Mouse (Mus musculus): ENCODE measurements around the gene Fhl2.

Fhl2 gene

GRCm38 (mm10) chr1:43196661-43197241 lies at the start of gene Fhl2:
Gene Fhl2 (minus strand): TSS chr1:43196984.
- no peak for DNase-seq (ENCODE audit: low spot score)

- no peak for DNase-seq (ENCODE audit: low spot score)
Measured at GRCm38 (mm10) chr1:43245014-43245413, 48.2 kb upstream of the Fhl2 start.

- no peak for DNase-seq (ENCODE audit: low spot score)
Measured at GRCm38 (mm10) chr1:43241208-43241607, 44.4 kb upstream of the Fhl2 start.

GRCm38 (mm10) chr1:43239796-43240313 lies 43.1 kb upstream of the Fhl2 start:
- DNase-seq (ENCODE audit: low spot score) = no peak

GRCm38 (mm10) chr1:43238471-43238870 lies 41.7 kb upstream of the Fhl2 start:
- no peak for DNase-seq (ENCODE audit: low spot score)

- no peak for DNase-seq (ENCODE audit: low spot score)
Measured at GRCm38 (mm10) chr1:43237360-43238235, 40.8 kb upstream of the Fhl2 start.

GRCm38 (mm10) chr1:43225531-43226151 lies 28.9 kb upstream of the Fhl2 start:
- no peak for DNase-seq (ENCODE audit: low spot score)

- no peak for DNase-seq (ENCODE audit: low spot score)
Measured at GRCm38 (mm10) chr1:43224943-43225342, 28.2 kb upstream of the Fhl2 start.

GRCm38 (mm10) chr1:43224171-43224570 lies 27.4 kb upstream of the Fhl2 start:
- DNase-seq (ENCODE audit: low spot score) = no peak

GRCm38 (mm10) chr1:43223097-43223496 lies 26.3 kb upstream of the Fhl2 start:
- no peak for DNase-seq (ENCODE audit: low spot score)

- DNase-seq (ENCODE audit: low spot score) = no peak
Measured at GRCm38 (mm10) chr1:43218016-43218680, 21.4 kb upstream of the Fhl2 start.

GRCm38 (mm10) chr1:43215601-43216000 lies 18.8 kb upstream of the Fhl2 start:
- no peak for DNase-seq (ENCODE audit: low spot score)

- no peak for DNase-seq (ENCODE audit: low spot score)
Measured at GRCm38 (mm10) chr1:43211274-43211673, 14.5 kb upstream of the Fhl2 start.

GRCm38 (mm10) chr1:43210285-43210684 lies 13.5 kb upstream of the Fhl2 start:
- DNase-seq (ENCODE audit: low spot score) = no peak

GRCm38 (mm10) chr1:43207147-43207546 lies 10.4 kb upstream of the Fhl2 start:
- DNase-seq (ENCODE audit: low spot score) = no peak

- no peak for DNase-seq (ENCODE audit: low spot score)
Measured at GRCm38 (mm10) chr1:43203282-43203681, 6.5 kb upstream of the Fhl2 start.

- no peak for DNase-seq (ENCODE audit: low spot score)
Measured at GRCm38 (mm10) chr1:43202226-43202625, 5.4 kb upstream of the Fhl2 start.

GRCm38 (mm10) chr1:43201796-43202195 lies 5.0 kb upstream of the Fhl2 start:
- DNase-seq (ENCODE audit: low spot score) = no peak

- DNase-seq (ENCODE audit: low spot score) = no peak
Measured at GRCm38 (mm10) chr1:43199867-43200240, 3.1 kb upstream of the Fhl2 start.

GRCm38 (mm10) chr1:43199210-43199866 lies 2.6 kb upstream of the Fhl2 start:
- no peak for DNase-seq (ENCODE audit: low spot score)

GRCm38 (mm10) chr1:43196059-43196458 lies 725 bp downstream of the Fhl2 start:
- DNase-seq (ENCODE audit: low spot score) = no peak

GRCm38 (mm10) chr1:43193423-43193822 lies 3.4 kb downstream of the Fhl2 start:
- no peak for DNase-seq (ENCODE audit: low spot score)
